Mouse (Mus musculus): ENCODE data around the gene Olfr922.
A peak's percentile ranks its signal among the peaks of the same experiment; 100 is the strongest.

DNA sequence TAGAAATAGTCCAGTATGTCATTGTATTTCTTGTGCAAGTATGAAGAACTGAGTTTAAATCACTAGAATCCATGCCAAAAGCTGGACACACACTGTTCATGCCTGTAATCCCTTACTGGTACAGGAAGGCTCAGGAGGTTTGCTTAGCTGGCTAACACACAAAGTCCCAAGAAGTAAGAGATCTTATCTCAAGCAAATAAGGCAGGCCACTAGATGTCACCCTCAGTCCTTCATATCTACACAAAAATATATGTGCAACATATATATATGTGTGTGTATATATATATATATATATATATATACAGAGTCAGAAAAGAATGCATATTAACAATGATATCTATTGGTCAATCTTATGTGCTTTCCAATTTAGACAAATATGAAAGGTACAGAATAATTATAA is 8.7 kb upstream of the Olfr922 start:
- TF ChIP-seq POLR2AphosphoS5 (IDR thresholded peaks at IDR 0.05; ENCODE audit: borderline replicate concordance, low read depth, low read length) (no peak), USF1 (IDR thresholded peaks at IDR 0.05; ENCODE audit: low read depth, low read length) (no peak), TCF12 (IDR thresholded peaks at IDR 0.05; ENCODE audit: low read depth, low read length) (no peak), POLR2AphosphoS2 (IDR thresholded peaks at IDR 0.05; ENCODE audit: low read length) (no peak), MAFK (IDR thresholded peaks at IDR 0.05; ENCODE audit: borderline replicate concordance, low read depth, low read length) (no peak), CTCF (IDR thresholded peaks at IDR 0.05 in 2 of 3, conservative IDR thresholded peaks at IDR 0.05 in 1 of 3; ENCODE audit: control insufficient read depth in 1 of 3, insufficient read depth in 1 of 3, low read depth in 2 of 3, low read length in 3 of 3, poor library complexity in 1 of 3, severe bottlenecking in 1 of 3) (peak in 1 of 3 experiments; percentile 5; a peak in 1 of 6 replicates), ZMIZ1 (IDR thresholded peaks at IDR 0.05; ENCODE audit: low read depth, low read length) (no peak), EP300 (IDR thresholded peaks at IDR 0.05; ENCODE audit: low read depth in 1 of 2, low read length in 2 of 2) (no peak), POLR2A (IDR thresholded peaks at IDR 0.05; ENCODE audit: control insufficient read depth in 1 of 2, insufficient read depth in 1 of 2, low read depth in 1 of 2, low read length in 2 of 2, poor library complexity in 1 of 2) (no peak), RAD21 (IDR thresholded peaks at IDR 0.05; ENCODE audit: low read depth, low read length) (peak; percentile 12), KAT2A (conservative IDR thresholded peaks at IDR 0.05; ENCODE audit: low read depth, low read length) (no peak), SMC3 (IDR thresholded peaks at IDR 0.05; ENCODE audit: low read depth, low read length) (no peak), ZNF384 (IDR thresholded peaks at IDR 0.05; ENCODE audit: low read depth, low read length) (no peak)
